Mouse (Mus musculus): ENCODE measurements around the gene Zyg11b.

DNA sequence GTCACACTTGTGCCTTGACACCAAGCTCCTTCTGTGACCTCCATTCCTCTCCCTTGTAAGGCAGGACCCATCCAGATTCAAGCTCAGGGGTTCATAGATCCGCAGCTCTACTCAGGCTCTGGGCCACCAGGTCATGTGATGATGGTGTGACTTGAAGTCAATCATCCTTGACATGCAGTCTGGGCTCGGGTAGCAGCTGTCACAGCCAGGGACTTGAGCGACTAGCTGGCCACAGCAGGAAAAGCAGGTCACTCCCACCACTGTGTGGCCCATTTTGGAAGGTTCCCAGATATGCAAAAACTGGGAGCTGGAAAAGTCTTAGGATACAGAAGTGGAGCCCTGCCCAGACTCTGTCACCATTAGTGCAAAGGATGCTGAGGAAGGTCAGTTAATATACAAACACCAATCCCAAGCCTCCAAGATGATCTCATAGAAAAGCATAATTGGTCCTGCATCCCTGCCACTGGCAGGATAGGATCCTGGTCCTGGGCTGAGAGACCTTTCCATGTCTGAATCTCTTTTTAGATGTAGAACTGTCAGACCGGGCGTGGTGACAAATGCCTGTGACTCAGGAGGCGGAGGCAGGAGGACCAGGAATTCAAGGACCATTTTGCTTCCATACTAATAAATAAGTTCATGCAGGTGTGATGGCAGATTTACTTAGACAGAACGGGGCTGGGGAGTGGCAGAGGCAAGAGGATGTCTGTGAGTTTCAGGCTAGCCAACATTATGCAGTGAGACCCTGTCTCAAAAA is 19.9 kb upstream of the Zyg11b start:
- TF ChIP-seq POLR2A (IDR thresholded peaks at IDR 0.05; ENCODE audit: low read depth, low read length) (no peak), CTCF (IDR thresholded peaks at IDR 0.05; ENCODE audit: borderline replicate concordance, insufficient read depth, low read length) (no peak)
